Mouse (Mus musculus) embryo, embryonic 9.5 days (tissue): ENCODE results near the gene Stat6.
"Not testable (repeated sequence)": the region's sequence is repeated elsewhere in the genome, so short reads cannot be mapped to it uniquely, and the experiment has no call there.

Source experiments
- DNase-seq: peaks from one replicate; pipeline ENCODE4 v3.0.0-alpha.2; 2017; ENCODE audit errors: extremely low spot score

The Stat6 gene

DNA sequence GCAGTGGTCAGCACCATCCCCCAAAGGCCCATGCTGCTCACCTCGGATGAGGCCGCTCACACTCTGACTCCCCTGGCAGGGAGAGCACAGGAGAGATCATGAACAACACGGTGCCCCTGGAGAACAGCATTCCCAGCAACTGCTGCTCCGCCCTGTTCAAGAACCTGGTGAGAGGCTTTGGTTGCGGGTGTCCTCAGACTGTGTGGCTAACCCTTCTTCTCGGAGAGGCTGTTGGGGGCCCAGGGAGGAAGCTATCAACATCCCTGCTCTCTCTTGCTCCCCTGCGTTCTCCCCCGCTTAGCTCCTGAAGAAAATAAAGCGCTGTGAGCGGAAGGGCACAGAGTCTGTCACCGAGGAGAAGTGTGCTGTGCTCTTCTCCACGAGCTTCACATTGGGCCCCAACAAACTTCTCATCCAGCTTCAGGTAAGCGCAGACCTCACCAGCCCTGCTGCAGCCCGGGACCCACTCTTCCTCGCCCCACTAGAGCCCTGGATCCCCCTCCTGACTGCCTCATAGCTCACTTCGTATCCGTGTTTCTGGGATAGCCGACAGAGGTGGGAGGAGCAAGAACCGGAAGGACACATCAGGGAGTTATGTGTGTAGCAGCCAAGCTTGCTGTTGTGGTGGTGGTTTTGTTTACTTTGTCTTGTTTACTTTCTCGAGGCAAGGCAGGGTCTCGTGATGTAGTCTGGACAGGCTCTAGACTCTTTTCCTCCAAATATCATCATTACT lies 10.3 kb downstream of the Stat6 start:
- DNase-seq, result no peak

DNA sequence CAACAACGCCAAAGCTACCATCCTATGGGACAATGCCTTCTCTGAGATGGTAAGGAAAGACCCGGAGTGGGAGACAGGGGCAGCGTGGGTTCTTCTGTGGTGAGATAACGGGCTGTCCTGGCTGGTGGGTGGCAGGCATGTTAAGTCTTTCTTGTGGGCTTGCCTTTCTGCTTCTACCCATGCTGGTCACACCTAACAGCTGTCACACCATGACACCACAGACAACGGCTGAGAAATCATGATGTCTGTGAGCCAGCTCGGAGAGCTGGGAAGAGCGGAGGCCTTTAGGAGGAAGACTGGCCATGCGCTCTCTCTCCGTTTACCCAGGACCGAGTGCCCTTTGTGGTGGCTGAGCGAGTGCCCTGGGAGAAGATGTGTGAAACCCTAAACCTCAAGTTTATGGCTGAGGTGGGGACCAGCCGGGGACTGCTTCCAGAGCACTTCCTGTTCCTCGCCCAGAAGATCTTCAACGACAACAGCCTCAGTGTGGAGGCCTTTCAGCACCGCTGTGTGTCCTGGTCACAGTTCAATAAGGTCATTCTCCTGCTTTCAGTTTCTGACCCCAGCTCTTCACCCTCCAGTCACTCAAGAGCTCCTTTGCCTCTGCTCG lies 12.3 kb downstream of the Stat6 start:
- no peak for DNase-seq

GRCm38 (mm10) chr10:127657617-127658016 lies 14.8 kb downstream of the Stat6 start:
- DNase-seq, result not testable (repeated sequence)

GRCm38 (mm10) chr10:127658076-127658475 lies 15.3 kb downstream of the Stat6 start:
- no peak for DNase-seq

DNA sequence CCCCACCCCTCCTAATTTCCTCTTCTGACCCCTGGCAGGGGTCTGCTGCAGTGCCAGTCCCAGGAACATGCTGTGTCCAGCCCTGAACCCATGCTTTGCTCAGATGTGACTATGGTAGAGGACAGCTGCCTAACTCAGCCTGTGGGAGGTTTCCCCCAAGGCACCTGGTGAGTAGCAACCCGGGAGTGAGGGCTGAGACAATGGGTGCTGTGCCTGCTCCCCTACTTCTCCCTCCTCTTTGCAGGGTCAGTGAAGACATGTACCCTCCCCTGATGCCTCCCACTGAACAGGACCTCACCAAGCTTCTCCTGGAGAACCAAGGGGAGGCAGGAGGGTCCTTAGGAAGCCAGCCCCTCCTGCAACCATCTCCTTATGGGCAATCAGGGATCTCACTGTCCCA lies 16.8 kb downstream of the Stat6 start:
- DNase-seq, result no peak

GRCm38 (mm10) chr10:127661291-127661914 lies 18.6 kb downstream of the Stat6 start:
- DNase-seq, result no peak

GRCm38 (mm10) chr10:127661915-127662663 lies 19.3 kb downstream of the Stat6 start:
- peak; percentile 52 for DNase-seq

DNA sequence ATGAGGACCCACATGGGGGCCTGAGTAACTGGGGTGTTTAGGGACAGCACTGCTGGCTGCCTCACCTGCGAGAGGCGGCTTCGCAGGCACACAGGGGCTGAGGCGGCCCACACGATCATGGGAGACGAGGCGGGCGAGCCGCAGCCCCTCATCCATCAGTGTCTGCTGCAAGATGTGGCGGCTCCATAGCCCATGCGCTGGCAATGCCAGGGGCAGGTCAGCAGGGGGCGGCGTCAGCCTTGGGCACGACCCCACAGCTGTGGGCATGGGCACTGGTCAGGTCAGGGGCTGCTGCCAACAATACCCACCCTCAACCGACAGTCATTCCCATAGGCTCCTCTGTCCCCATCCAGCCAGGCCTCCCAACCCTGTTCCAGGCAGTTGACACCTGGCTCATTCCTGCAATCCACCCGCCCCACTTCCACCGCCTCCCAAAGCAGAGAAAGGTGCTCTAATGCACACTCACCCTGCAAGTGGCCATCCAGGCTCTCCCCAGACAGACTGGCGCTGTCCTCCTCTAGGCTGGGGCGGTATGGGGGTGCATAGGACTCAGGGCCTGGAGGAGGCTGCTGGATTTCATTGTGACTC lies 20.0 kb downstream of the Stat6 start:
- peak; percentile 58 for DNase-seq

DNA sequence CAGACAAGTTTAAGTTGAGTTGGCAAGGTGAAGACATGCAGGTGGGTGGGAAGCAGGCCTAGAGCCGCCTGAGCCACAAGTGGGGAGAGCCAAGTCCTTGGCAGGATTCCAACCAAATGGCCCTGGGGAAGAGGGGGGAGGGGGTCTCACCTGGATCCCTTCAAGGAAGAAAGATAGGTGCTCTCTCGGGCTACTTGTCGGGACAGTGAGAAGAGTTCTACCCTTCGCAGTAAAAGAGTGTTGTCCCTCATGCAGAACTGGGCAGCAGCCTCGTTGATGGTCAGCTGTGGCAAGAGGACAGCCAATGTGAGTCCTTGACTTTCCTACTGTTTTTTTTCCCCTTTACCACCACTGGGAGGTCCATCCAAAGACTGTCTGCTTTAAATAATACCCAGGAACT lies 20.8 kb downstream of the Stat6 start:
- no peak for DNase-seq

DNA sequence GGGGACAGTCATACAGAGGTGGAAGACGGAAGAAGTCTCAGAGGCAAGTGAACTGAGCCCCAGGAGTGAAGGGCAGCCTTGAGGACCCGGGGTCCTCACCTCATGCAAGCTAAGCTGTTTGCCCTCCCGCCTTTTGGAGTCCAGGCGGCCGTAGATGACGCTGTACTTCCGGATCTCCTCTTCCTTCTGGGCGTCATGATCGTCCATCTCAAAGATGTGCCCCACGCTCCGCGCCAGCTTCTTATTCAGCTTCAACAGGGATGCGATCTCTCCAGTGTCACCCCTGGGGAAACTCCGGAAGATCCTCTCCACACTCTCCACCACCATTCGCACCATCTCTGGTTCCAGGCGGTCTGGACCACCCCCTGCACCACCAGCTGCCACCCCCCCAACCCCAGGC lies 21.4 kb downstream of the Stat6 start:
- DNase-seq, result no peak

DNA sequence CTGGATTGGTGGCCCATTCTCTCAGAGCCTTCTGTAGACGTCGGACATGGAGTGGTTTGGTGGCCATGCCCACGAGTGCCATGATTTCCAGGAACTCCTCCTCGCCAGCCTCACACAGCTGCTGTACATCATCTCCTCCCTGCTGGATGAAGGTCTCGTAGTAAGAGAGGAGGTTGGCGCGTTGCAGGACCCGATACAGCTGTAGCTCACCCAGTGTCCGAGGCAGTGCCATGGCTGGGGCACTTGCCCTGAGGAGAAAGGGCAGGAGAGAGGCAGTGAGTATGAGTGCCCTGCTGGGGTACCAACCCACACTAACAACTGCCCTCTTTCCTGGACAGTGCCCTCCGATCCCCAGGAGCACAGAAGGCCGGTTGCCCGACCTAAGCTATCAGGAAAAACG lies 22.1 kb downstream of the Stat6 start:
- no peak for DNase-seq

DNA sequence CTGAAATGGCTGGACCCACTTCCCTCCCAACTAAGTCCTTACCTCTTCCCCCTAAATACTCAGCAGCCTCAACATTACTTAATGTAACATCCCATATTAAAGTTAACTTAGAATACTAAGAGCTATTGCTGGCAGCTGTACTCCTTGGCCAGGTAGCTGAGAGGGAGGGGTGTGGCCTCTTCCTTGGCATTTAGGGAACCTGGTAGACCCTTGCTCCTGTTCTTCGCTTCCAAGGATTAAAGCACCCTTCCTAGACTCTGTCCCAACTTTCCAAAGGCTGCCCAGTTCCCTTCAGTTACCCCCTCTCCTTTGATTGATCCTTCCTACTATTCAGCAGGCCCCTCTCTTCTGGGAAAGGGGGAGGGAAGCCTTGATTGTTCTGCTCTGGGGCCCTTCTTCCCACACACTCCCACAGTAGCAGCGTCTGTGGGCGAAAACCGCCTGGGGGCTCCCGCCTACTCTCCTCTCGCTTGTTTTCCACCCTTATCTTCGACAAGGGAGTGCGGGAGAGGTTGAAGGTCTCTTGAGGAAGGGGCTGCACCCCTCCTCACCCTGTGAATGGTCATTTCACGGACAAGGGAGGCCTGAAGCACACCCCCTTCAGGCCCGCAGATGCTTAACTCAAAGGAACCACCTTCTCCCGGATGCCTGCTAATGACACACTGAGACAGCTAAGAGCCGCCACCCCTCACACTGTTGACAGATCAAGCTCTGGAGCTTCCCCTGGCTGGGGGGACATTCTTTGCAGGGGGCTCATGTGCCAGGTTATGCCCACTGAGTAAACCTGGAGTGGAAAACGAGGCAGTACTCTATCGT lies 22.8 kb downstream of the Stat6 start:
- peak; percentile 53 for DNase-seq

GRCm38 (mm10) chr10:127666501-127667268 lies 23.9 kb downstream of the Stat6 start, which contains the start of gene Nemp1:
Gene Nemp1, plus strand, starts transcription at chr10:127666901.
- peak; percentile 80 for DNase-seq

GRCm38 (mm10) chr10:127667269-127668092 lies 24.7 kb downstream of the Stat6 start:
- DNase-seq, result peak; percentile 83

DNA sequence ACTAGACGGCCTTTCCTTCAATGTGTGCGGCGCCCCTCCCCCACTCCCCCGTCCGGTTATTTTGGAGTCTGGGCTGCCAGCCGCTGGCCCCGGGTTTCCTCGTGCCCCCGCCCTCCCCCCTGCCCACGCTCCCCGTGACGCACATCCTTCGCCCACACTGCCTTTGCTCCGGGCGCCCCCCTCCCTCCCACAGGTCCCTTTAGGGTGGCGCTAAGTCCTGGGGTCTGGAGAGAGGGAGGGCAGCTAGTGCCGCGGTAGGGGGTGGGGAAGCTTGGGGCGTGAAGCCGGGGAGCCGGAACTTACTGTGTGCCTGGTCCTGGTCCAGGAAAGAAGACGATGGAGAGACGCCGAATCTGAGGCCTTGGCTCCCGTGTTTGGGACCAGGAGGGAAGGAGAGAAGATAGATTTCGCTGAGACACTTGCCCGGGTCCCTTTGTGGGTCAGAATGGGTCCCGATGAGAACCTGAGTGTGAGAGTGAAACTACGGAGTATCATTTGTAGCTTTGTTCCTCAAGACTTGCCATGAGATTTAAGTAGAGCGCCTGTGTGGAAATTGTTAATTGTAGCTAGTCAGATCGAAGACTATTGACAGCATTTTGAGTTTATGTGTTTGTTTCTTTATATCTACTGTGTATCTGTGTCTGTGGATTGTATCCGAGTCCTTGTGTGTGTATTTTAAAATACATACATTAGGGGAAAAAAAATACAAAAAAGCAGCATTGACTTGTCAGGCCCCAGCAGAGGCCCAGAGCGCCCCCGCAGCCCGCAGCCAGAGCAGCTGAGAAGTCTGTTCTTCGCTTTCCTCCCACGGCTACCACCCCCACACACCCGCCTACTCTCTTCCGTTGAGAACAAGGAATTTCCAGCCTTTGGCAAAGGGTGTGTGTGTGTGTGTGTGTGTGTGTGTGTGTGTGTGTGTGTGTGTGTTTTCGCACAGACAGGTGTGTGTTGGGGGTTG lies 25.6 kb downstream of the Stat6 start, which contains the start of gene Nab2:
TSS of gene Nab2 (minus strand) at position 476 of the 958 bp plus-strand sequence.
- peak; percentile 62 for DNase-seq

DNA sequence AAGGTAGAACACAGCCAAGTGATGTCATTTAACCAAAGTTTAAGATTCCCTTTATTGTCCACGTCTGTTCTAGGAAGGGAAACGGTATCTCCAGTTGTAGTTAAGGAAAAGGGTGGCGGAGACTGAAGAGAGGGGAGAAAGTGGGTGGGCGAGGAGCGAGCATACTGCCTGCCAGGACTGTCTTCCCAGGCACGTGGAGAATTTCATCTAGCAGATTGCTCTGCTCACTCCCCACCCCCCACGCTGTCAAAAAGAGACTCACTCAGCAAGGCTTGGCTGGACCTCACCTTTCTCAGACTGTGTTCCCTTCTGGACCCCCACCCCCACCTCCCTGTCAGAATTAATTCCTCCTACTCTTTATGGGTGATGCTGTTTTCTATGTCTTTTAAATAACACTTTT lies 26.4 kb downstream of the Stat6 start:
- no peak for DNase-seq

GRCm38 (mm10) chr10:127670185-127670584 lies 27.4 kb downstream of the Stat6 start:
- no peak for DNase-seq

GRCm38 (mm10) chr10:127671276-127671675 lies 28.5 kb downstream of the Stat6 start:
- DNase-seq, result no peak
